Mouse (Mus musculus): Measurements from ENCODE around the gene Gria1. TPM values are rescaled to one million over a fixed set of nuclear protein-coding genes. Genes with fewer than 3 reads are reported as not detected.

Gene Gria1
- polyA plus RNA-seq, 1 experiment, result 38.1 TPM

DNA sequence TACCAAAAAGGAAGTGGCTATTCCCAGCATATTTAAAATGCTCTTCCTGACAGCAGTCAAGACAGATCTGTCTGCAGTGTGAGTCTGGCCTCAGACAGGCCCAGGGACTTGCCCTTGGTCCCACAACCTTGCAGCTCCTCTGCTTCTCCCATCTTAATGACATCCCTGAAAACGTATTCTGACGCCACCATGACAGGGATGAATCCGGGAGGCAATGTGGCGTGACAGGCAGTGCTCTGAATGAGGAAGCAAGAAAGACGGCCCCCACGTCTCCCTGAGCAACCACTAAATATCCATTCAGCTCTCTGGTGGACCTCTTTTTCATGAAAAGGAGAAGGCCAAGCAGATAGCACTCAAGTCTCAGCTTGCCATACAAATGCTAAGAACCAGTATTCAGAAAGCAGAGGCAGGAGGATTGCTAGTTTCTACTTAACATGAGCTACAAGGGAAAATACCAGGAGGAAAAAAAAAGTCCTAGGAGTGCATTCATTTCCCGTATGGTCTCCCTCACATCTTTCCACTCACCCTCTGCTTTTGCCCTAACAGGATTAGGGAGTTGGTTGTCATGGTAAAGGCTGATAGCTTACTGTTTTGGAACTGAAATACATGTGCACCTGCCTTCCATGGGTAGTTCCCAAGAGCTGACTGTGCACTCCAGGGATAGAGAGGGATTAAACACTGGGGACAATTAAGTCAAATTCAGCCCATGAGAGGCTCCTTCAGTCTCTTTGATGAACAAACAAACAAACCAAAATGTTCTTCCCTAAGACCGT lies 211.8 kb downstream of the Gria1 start:
- peak; percentile 51 for DNase-seq (ENCODE audit: low read depth)
- TF ChIP-seq POLR2A (IDR thresholded peaks at IDR 0.05; ENCODE audit: borderline replicate concordance, extremely low read depth, insufficient read depth, insufficient read length, poor library complexity, severe bottlenecking) (no peak), CTCF (IDR thresholded peaks at IDR 0.05; ENCODE audit: borderline replicate concordance, extremely low read depth, insufficient read depth, insufficient read length) (no peak)

DNA sequence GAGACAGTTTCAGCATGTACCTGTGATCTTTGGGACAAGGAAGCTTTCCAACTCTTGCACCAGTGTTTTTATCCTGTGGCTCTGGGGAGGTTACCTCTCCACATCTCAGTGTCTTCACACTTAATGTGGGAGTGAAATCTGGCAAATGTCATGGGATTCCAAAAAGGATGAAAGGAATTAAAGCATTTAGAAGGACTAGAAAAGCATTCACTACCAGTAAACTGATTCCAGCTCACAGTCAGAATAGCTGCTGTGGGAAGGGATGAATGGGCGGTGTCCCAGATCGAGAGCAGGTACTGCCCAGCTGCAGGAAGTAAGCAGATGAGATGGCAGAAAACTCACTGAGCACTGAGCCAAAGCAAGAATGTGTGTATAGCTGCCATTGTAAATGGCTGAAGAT lies 224.3 kb downstream of the Gria1 start:
- no peak for DNase-seq (ENCODE audit: low read depth)
- TF ChIP-seq POLR2A (IDR thresholded peaks at IDR 0.05; ENCODE audit: borderline replicate concordance, extremely low read depth, insufficient read depth, insufficient read length, poor library complexity, severe bottlenecking), result no peak
- TF ChIP-seq CTCF (IDR thresholded peaks at IDR 0.05; ENCODE audit: borderline replicate concordance, extremely low read depth, insufficient read depth, insufficient read length), result no peak

DNA sequence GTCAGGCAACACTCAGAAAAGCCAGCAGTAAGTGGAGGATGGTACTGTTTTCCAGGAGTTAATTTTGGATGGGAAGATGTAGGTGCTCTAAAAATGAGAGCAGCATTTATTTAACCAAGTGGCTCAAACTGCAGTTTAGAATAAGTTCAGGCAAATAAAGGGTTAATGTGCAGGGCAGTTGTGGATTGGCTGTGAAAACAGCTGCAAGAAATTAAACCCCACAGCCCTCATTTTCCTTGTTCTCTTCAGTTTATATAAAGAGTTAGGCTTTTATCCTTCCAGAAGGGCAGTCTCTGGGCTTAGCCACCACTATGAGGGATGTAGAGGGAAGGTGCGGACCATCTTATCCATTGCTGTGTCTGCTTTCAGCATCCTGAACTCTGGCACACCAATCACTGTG lies 225.2 kb downstream of the Gria1 start:
- DNase-seq (ENCODE audit: low read depth), result no peak
- TF ChIP-seq CTCF (IDR thresholded peaks at IDR 0.05; ENCODE audit: borderline replicate concordance, extremely low read depth, insufficient read depth, insufficient read length), result no peak
- TF ChIP-seq POLR2A (IDR thresholded peaks at IDR 0.05; ENCODE audit: borderline replicate concordance, extremely low read depth, insufficient read depth, insufficient read length, poor library complexity, severe bottlenecking), result no peak

DNA sequence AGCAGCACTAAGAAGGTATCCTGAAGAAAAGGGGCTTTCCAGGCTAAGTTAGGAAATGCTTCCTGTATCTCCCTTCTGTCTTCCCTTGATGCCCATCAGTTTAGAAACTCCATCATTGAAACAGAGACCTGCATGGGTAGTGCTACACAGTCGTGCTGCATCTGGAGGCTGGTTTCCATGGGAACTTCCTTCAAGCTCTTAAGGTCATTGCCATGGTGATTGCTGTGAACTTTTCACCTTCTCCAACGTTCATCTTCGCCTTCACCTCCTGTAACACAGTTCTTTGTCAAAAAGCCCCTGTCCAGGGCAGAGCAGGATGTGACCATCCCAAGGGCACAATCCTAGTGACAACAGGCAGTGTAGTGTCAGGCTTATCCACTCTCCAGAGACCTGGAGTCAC lies 228.6 kb downstream of the Gria1 start:
- DNase-seq (ENCODE audit: low read depth), result peak; percentile 50
- no peak for TF ChIP-seq POLR2A (IDR thresholded peaks at IDR 0.05; ENCODE audit: borderline replicate concordance, extremely low read depth, insufficient read depth, insufficient read length, poor library complexity, severe bottlenecking)
- no peak for TF ChIP-seq CTCF (IDR thresholded peaks at IDR 0.05; ENCODE audit: borderline replicate concordance, extremely low read depth, insufficient read depth, insufficient read length)

DNA sequence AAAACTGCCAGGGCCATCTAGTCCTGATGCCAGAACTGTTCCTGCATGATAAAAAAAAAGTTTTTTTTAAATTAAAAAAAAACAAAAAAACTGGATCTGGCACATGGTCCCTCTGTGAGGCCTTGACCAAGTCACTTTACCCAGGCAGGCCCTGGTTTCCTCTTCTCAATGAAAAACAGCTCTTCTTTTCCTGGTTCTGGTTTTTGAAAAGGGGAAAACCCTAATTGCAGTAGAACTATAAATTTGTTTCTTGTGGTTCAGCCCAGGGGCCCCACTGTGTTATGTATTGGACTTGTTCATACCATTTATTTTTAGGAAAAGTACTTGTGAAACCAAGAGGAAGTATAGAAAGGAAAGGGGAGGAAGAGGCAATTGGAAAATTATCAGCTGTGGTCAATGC lies 232.6 kb downstream of the Gria1 start:
- no peak for DNase-seq (ENCODE audit: low read depth)
- TF ChIP-seq POLR2A (IDR thresholded peaks at IDR 0.05; ENCODE audit: borderline replicate concordance, extremely low read depth, insufficient read depth, insufficient read length, poor library complexity, severe bottlenecking) (no peak), CTCF (IDR thresholded peaks at IDR 0.05; ENCODE audit: borderline replicate concordance, extremely low read depth, insufficient read depth, insufficient read length) (no peak)

DNA sequence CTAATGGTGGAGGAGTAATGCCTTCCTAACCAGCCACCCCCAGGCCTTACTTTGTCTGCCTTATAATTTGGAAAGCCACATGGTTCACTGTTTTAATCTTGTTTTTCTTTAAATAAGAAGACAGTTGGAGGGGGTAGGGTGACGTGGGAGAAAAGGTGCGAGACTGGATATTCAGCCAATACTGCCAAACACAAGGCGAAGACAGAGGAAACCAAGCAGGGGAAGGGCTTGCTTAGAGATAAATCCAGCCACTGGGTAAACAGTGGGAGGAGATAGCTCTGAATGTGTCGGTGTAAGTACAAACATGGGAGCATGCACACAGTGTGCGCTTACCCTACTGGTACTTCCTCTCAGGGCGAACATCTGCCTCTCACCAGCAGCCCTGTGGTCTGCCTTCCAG lies 233.4 kb downstream of the Gria1 start:
- DNase-seq (ENCODE audit: low read depth), result no peak
- TF ChIP-seq POLR2A (IDR thresholded peaks at IDR 0.05; ENCODE audit: borderline replicate concordance, extremely low read depth, insufficient read depth, insufficient read length, poor library complexity, severe bottlenecking) (no peak), CTCF (IDR thresholded peaks at IDR 0.05; ENCODE audit: borderline replicate concordance, extremely low read depth, insufficient read depth, insufficient read length) (no peak)

DNA sequence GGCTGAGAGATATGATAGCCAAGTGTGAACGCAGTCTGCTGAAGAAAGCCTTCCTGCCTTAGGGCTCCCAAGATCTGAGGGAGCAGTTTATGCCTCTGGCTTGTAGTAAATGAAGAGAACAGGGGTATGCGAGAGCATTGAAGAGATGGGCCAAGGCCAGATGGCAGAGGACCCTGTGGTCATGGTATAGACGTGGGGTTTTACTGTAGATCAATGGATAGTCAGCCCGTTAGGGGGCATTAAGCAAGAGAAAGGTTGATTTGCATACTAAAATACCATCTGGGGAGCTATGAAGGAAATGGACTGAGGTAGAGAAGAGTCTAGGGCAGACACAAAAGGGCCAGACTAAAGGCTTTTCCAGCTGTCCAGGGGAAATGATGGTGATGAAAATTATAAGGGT lies 237.7 kb downstream of the Gria1 start:
- TF ChIP-seq CTCF (IDR thresholded peaks at IDR 0.05; ENCODE audit: borderline replicate concordance, extremely low read depth, insufficient read depth, insufficient read length) (no peak), POLR2A (IDR thresholded peaks at IDR 0.05; ENCODE audit: borderline replicate concordance, extremely low read depth, insufficient read depth, insufficient read length, poor library complexity, severe bottlenecking) (no peak)
- no peak for DNase-seq (ENCODE audit: low read depth)

DNA sequence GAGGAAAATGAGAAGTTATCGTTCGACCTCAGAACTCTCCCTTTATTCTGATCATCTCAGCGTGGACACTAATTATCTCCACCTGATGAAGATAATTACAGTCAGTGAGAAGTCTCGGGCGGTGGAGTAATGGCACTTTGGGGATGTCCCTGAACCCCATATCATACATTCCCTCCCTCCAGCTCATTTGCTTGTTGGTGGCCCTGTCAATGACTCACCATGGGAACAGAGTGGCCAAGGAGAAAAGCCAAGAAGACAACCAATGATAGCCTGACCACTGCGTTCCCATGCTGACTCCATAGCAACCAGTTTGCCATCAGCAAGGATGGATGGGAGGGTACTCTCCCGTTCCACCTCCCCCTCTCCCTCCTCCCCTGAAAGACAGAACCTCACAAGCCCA lies 238.9 kb downstream of the Gria1 start:
- no peak for DNase-seq (ENCODE audit: low read depth)
- TF ChIP-seq POLR2A (IDR thresholded peaks at IDR 0.05; ENCODE audit: borderline replicate concordance, extremely low read depth, insufficient read depth, insufficient read length, poor library complexity, severe bottlenecking) (no peak), CTCF (IDR thresholded peaks at IDR 0.05; ENCODE audit: borderline replicate concordance, extremely low read depth, insufficient read depth, insufficient read length) (no peak)

DNA sequence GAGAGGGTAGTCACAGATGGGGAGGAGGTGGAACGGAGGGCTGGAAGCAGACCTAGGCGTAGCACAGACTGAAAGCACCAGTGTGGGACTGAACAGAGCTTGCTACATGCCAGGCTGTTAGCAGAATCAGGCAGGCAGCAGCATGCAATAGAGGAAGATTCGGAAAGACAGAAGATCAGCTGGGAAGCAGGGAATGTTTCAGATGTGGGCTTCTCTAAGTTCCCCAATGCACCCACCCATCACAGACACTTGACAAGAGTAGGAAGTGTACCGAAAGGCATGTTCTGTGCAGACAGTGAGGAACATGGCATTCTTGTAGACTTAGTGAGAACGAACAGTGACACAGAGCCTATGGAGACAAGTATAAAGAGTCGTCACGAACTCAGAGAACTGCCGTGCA lies 260.5 kb downstream of the Gria1 start:
- TF ChIP-seq POLR2A (IDR thresholded peaks at IDR 0.05; ENCODE audit: borderline replicate concordance, extremely low read depth, insufficient read depth, insufficient read length, poor library complexity, severe bottlenecking), result no peak
- TF ChIP-seq CTCF (IDR thresholded peaks at IDR 0.05; ENCODE audit: borderline replicate concordance, extremely low read depth, insufficient read depth, insufficient read length), result no peak
- DNase-seq (ENCODE audit: low read depth), result no peak

DNA sequence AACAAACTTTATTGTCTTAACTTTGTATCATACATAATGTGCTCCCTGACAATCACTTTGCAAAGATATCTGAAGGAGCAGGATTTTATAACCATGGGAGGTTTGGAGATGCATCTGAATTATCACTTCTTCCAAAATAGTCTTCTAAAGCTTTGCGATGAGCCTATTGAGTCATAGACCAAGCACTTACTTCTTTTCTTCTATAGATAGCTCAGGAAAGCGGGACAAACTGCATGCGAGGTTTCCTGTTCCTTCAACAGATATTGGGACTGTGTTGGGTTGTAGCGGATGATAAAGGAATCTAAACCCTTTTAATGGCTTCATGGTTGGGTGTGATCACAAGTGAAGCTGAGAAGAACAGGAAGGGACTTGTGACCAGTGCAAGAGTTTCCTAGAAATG lies 263.5 kb downstream of the Gria1 start:
- no peak for DNase-seq (ENCODE audit: low read depth)
- no peak for TF ChIP-seq POLR2A (IDR thresholded peaks at IDR 0.05; ENCODE audit: borderline replicate concordance, extremely low read depth, insufficient read depth, insufficient read length, poor library complexity, severe bottlenecking)
- no peak for TF ChIP-seq CTCF (IDR thresholded peaks at IDR 0.05; ENCODE audit: borderline replicate concordance, extremely low read depth, insufficient read depth, insufficient read length)

DNA sequence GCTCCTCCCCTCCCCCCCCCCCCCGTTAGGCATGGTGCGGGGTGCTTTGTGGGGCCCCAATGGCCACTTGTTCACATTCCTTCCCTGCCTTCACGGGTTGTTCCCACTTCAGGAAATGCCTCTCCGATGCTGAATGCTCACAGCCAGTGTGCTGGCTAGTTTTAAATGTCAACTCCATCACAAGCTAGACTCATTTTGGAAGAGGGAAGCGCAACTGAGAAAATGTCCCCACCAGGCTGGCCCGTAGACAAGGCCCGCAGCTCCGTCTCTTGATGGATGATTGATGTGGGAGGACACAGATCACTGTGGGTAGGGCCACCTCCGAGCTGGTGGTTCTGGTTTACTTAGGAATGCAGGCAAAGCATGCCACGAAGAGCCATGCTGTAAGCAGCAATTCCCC lies 266.9 kb downstream of the Gria1 start:
- no peak for TF ChIP-seq CTCF (IDR thresholded peaks at IDR 0.05; ENCODE audit: borderline replicate concordance, extremely low read depth, insufficient read depth, insufficient read length)
- no peak for TF ChIP-seq POLR2A (IDR thresholded peaks at IDR 0.05; ENCODE audit: borderline replicate concordance, extremely low read depth, insufficient read depth, insufficient read length, poor library complexity, severe bottlenecking)
- no peak for DNase-seq (ENCODE audit: low read depth)

DNA sequence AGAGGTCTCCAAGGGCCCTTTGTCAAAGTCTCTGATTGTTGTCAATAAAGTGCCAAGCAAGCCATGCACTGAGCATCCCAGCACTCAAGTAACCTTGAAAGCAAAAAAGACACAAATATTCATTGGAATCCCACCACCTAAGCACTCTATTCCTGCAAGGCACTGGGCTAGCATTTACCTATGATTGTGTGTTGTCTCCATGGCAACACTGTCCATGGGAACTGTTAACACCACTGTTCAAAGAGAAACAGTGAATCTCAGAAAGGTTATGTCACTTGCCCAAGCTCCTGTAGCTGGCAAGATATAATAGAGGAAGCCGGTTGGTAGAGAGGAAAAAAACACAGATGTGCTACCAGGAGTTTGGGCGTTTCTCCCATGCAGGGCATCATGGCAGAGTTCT lies 274.9 kb downstream of the Gria1 start:
- peak; percentile 52 for DNase-seq (ENCODE audit: low read depth)
- no peak for TF ChIP-seq CTCF (IDR thresholded peaks at IDR 0.05; ENCODE audit: borderline replicate concordance, extremely low read depth, insufficient read depth, insufficient read length)
- no peak for TF ChIP-seq POLR2A (IDR thresholded peaks at IDR 0.05; ENCODE audit: borderline replicate concordance, extremely low read depth, insufficient read depth, insufficient read length, poor library complexity, severe bottlenecking)
